Mouse (Mus musculus) spleen, adult 2 months (tissue): ENCODE data around the gene Gm6871.

ENCODE experiments used
- CTCF ChIP-seq: fragments of 200-500 bp; IDR thresholded peaks from 2 replicates; pipeline ENCODE4 v1.5.1; 2011; ENCODE audit warnings: mild to moderate bottlenecking, inconsistent platforms; ENCODE audit not compliant: insufficient read depth, insufficient read length, insufficient replicate concordance; ENCODE audit errors: extremely low read depth
- POLR2A ChIP-seq: fragments of 200-500 bp; IDR thresholded peaks from 2 replicates; pipeline ENCODE4 v1.6.1; 2011; ENCODE audit warnings: low read depth, low read length, inconsistent platforms

GRCm38 (mm10) chr7:41577956-41578355, 4.5 kb upstream of the Gm6871 start:
- TF ChIP-seq CTCF (no peak), POLR2A (no peak)
